Mouse (Mus musculus): ENCODE data around the gene Carns1. TPM values are rescaled to one million over a fixed set of nuclear protein-coding genes. Genes with fewer than 3 reads are reported as not detected.
A peak's percentile ranks its signal among the peaks of the same experiment; 100 is the strongest.

The Carns1 gene
- polyA plus RNA-seq, 1 experiment = 21.4 TPM

- TF ChIP-seq CTCF (IDR thresholded peaks at IDR 0.05; ENCODE audit: extremely low read depth, insufficient read depth, low read length) = no peak
- no peak for TF ChIP-seq POLR2A (IDR thresholded peaks at IDR 0.05; ENCODE audit: extremely low read depth, insufficient read depth, low read length)
- Histone ChIP-seq H3K4me3 (ENCODE audit: insufficient read depth, low read length) (0 out of 2 replicates have a peak overlapping the region, but pooled peaks have one; percentile 97), H3K27ac (ENCODE audit: insufficient read depth, low read length) (no peak overlapping the region), H3K4me1 (ENCODE audit: control insufficient read depth, insufficient read depth, low read length) (peaks cover 7% of the 10 kb centered on the region; the same call in 1 of the 2 replicates)
Observed at GRCm38 (mm10) chr19:4194021-4194724, 18.9 kb upstream of the Carns1 start.

GRCm38 (mm10) chr19:4193129-4193528 is 17.9 kb upstream of the Carns1 start:
- Histone ChIP-seq H3K4me3 (ENCODE audit: insufficient read depth, low read length) (peak overlapping the region; percentile 97), H3K4me1 (ENCODE audit: control insufficient read depth, insufficient read depth, low read length) (peaks cover 7% of the 10 kb centered on the region; the same call in 1 of the 2 replicates), H3K27ac (ENCODE audit: insufficient read depth, low read length) (no peak overlapping the region)
- TF ChIP-seq POLR2A (IDR thresholded peaks at IDR 0.05; ENCODE audit: extremely low read depth, insufficient read depth, low read length) (no peak), CTCF (IDR thresholded peaks at IDR 0.05; ENCODE audit: extremely low read depth, insufficient read depth, low read length) (no peak)

- peak overlapping the region; percentile 97 for H3K4me3 ChIP-seq (ENCODE audit: insufficient read depth, low read length)
- H3K27ac ChIP-seq (ENCODE audit: insufficient read depth, low read length) = peak overlapping the region; percentile 93
- peaks cover 7% of the 10 kb centered on the region; the same call in 1 of the 2 replicates for H3K4me1 ChIP-seq (ENCODE audit: control insufficient read depth, insufficient read depth, low read length)
- TF ChIP-seq POLR2A (IDR thresholded peaks at IDR 0.05; ENCODE audit: extremely low read depth, insufficient read depth, low read length) (no peak), CTCF (IDR thresholded peaks at IDR 0.05; ENCODE audit: extremely low read depth, insufficient read depth, low read length) (no peak)
Observed at GRCm38 (mm10) chr19:4192251-4192985, 17.1 kb upstream of the Carns1 start.

GRCm38 (mm10) chr19:4191528-4192250 is 16.4 kb upstream of the Carns1 start, which contains the start of gene Ppp1ca:
Gene Ppp1ca (plus strand): TSS chr19:4192065.
- peak within 1 kb of the TSS; percentile 97 for H3K4me3 ChIP-seq (ENCODE audit: insufficient read depth, low read length)
- TF ChIP-seq CTCF (IDR thresholded peaks at IDR 0.05; ENCODE audit: extremely low read depth, insufficient read depth, low read length) (peak; percentile 43), POLR2A (IDR thresholded peaks at IDR 0.05; ENCODE audit: extremely low read depth, insufficient read depth, low read length) (peak; percentile 70)
- peak within 1 kb of the TSS; percentile 93 for H3K27ac ChIP-seq (ENCODE audit: insufficient read depth, low read length)
- H3K4me1 ChIP-seq (ENCODE audit: control insufficient read depth, insufficient read depth, low read length) = peaks cover 7% of the 10 kb centered on the region; the same call in 1 of the 2 replicates

- Histone ChIP-seq H3K4me3 (ENCODE audit: insufficient read depth, low read length) (peak within 1 kb of the TSS; percentile 97), H3K27ac (ENCODE audit: insufficient read depth, low read length) (peak within 1 kb of the TSS; percentile 93), H3K4me1 (ENCODE audit: control insufficient read depth, insufficient read depth, low read length) (peaks cover 7% of the 10 kb centered on the region; the same call in 1 of the 2 replicates)
- TF ChIP-seq CTCF (IDR thresholded peaks at IDR 0.05; ENCODE audit: extremely low read depth, insufficient read depth, low read length) (no peak), POLR2A (IDR thresholded peaks at IDR 0.05; ENCODE audit: extremely low read depth, insufficient read depth, low read length) (no peak)
Observed at GRCm38 (mm10) chr19:4190831-4191334, 15.6 kb upstream of the Carns1 start, which contains the start of gene Tbc1d10c. Gene Tbc1d10c (minus strand): TSS chr19:4191284.

GRCm38 (mm10) chr19:4189051-4189620 is 13.9 kb upstream of the Carns1 start:
- Histone ChIP-seq H3K4me3 (ENCODE audit: insufficient read depth, low read length) (no peak overlapping the region), H3K4me1 (ENCODE audit: control insufficient read depth, insufficient read depth, low read length) (peaks cover 5% of the 10 kb centered on the region; the same call in 1 of the 2 replicates), H3K27ac (ENCODE audit: insufficient read depth, low read length) (no peak overlapping the region)
- TF ChIP-seq CTCF (IDR thresholded peaks at IDR 0.05; ENCODE audit: extremely low read depth, insufficient read depth, low read length) (no peak), POLR2A (IDR thresholded peaks at IDR 0.05; ENCODE audit: extremely low read depth, insufficient read depth, low read length) (no peak)

GRCm38 (mm10) chr19:4187303-4187702 is 12.0 kb upstream of the Carns1 start:
- TF ChIP-seq CTCF (IDR thresholded peaks at IDR 0.05; ENCODE audit: extremely low read depth, insufficient read depth, low read length) (no peak), POLR2A (IDR thresholded peaks at IDR 0.05; ENCODE audit: extremely low read depth, insufficient read depth, low read length) (no peak)

GRCm38 (mm10) chr19:4184976-4185975 is 10.0 kb upstream of the Carns1 start:
- peaks cover 4% of the 10 kb centered on the region for H3K4me1 ChIP-seq (ENCODE audit: control insufficient read depth, insufficient read depth, low read length)
- TF ChIP-seq CTCF (IDR thresholded peaks at IDR 0.05; ENCODE audit: extremely low read depth, insufficient read depth, low read length) (no peak), POLR2A (IDR thresholded peaks at IDR 0.05; ENCODE audit: extremely low read depth, insufficient read depth, low read length) (no peak)
- no peak overlapping the region for H3K4me3 ChIP-seq (ENCODE audit: insufficient read depth, low read length)
- H3K27ac ChIP-seq (ENCODE audit: insufficient read depth, low read length) = no peak overlapping the region

More at GRCm38 (mm10) chr19:4187303-4187702, 12.0 kb upstream of the Carns1 start:
- Histone ChIP-seq H3K4me1 (ENCODE audit: control insufficient read depth, insufficient read depth, low read length) (peaks cover 2% of the 10 kb centered on the region; the same call in 1 of the 2 replicates), H3K4me3 (ENCODE audit: insufficient read depth, low read length) (no peak overlapping the region), H3K27ac (ENCODE audit: insufficient read depth, low read length) (no peak overlapping the region)
